Mouse (Mus musculus) kidney, adult 2 months (tissue): Measurements from ENCODE around the gene Gm10681.
"Not testable (repeated sequence)": the region's sequence is repeated elsewhere in the genome, so short reads cannot be mapped to it uniquely, and the experiment has no call there.

ENCODE experiments used
- CTCF ChIP-seq: fragments of 200-500 bp; conservative IDR thresholded peaks from 2 replicates; pipeline ENCODE4 v1.5.1; 2011; ENCODE audit warnings: low read depth, mild to moderate bottlenecking, control low read depth, low read length, moderate library complexity, mixed read lengths; ENCODE audit not compliant: insufficient read depth, insufficient read length
- POLR2A ChIP-seq: fragments of 200-500 bp; IDR thresholded peaks from one replicate; pipeline ENCODE4 v1.6.1; 2011; ENCODE audit warnings: low read depth, low read length, control low read depth

GRCm38 (mm10) chr3:98582202-98582601 lies 6.4 kb downstream of the Gm10681 start:
- not testable (repeated sequence) for TF ChIP-seq CTCF, POLR2A
